Mouse (Mus musculus) small intestine, adult 2 months (tissue): ENCODE results near the gene Enthd1.

Experiments used
- CTCF ChIP-seq: fragments of 200-500 bp; IDR thresholded peaks from 2 replicates; pipeline ENCODE4 v1.5.1; 2012; ENCODE audit warnings: low read depth, mild to moderate bottlenecking, control low read depth, inconsistent platforms, low read length, moderate library complexity, mixed read lengths; ENCODE audit not compliant: insufficient replicate concordance, insufficient read length; ENCODE audit errors: extremely low read depth
- POLR2A ChIP-seq: fragments of 200-500 bp; IDR thresholded peaks from 2 replicates; pipeline ENCODE4 v1.6.1; 2012; ENCODE audit warnings: low read depth, mild to moderate bottlenecking, control low read depth, inconsistent platforms, low read length, moderate library complexity

DNA sequence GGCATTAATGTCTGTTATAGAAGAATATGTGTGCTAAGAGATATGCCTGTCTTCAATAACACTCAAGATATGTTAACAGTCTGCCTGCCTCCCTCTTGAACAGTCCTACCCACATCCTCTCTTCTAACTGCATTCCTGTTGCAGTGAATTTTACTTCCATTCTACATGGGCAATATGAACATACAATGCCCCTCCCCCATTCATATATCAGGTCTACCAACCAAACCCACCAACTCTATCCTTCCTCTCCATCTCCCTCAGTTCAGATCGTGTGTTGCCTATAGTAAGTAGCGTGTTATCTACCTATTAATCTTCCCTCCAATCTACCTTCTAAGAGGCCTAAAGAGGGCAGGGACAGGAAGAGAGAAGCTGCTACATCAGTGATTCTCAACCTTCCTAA, 26.9 kb downstream of the Enthd1 start:
- no peak for TF ChIP-seq CTCF
- TF ChIP-seq POLR2A, result no peak
